Mouse (Mus musculus): ENCODE measurements around the gene Mapk1. TPM values are rescaled to one million over a fixed set of nuclear protein-coding genes. Genes with fewer than 3 reads are reported as not detected.

Gene Mapk1
- polyA plus RNA-seq, 1 experiment, result 77.2 TPM

DNA sequence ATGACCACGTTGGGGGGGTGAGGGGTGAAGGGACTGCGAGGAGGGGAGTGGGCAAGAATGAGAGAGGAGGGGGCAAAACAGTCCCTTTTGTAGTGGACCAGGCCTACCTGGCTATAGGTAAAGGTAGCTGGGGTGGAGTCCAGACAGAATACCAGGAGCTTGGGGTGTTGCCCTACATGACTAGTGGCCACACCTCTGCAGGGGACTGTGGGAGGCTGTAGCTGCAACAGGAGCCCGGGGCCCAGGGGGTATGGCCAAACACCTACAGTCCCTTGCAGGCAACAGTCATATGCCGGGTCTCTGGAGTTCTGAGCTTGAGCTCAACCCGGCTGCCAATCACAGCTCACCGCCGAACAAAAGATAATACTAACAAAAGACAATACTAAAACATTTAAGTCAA is 68.9 kb downstream of the Mapk1 start:
- H3K79me2 ChIP-seq (ENCODE audit: control insufficient read depth, insufficient read depth), result no peaks in the 10 kb centered on the region
- TF ChIP-seq FOSL1 (IDR thresholded peaks at IDR 0.05; ENCODE audit: insufficient read depth, low read length, poor library complexity, severe bottlenecking), result no peak
- TF ChIP-seq USF1 (IDR thresholded peaks at IDR 0.05; ENCODE audit: low read depth), result no peak
- TF ChIP-seq CEBPB (IDR thresholded peaks at IDR 0.05; ENCODE audit: low read depth), result no peak
- TF ChIP-seq MYOG (IDR thresholded peaks at IDR 0.05; ENCODE audit: control insufficient read depth, extremely low read depth, insufficient read length), result no peak
- no peak for TF ChIP-seq MYOD1 (IDR thresholded peaks at IDR 0.05; ENCODE audit: control insufficient read depth, insufficient read length, low read depth)
- TF ChIP-seq MAX (IDR thresholded peaks at IDR 0.05), result no peak
- TF ChIP-seq CTCF (IDR thresholded peaks at IDR 0.05; ENCODE audit: control insufficient read depth, insufficient read depth, insufficient read length), result no peak
- H3K36me3 ChIP-seq (ENCODE audit: control insufficient read depth, insufficient read depth), result peaks cover 21% of the 10 kb centered on the region
- no peak overlapping the region for H3K4me3 ChIP-seq (ENCODE audit: insufficient read depth, poor library complexity, severe bottlenecking)
- no peak overlapping the region for H3ac ChIP-seq (ENCODE audit: control insufficient read depth, insufficient read length, low read depth)
- no peaks in the 10 kb centered on the region for H3K27me3 ChIP-seq (ENCODE audit: control insufficient read depth, insufficient read depth, insufficient read length)
- no peaks in the 10 kb centered on the region for H3K79me3 ChIP-seq (ENCODE audit: low read depth)

- H3K79me3 ChIP-seq (ENCODE audit: low read depth), result no peaks in the 10 kb centered on the region
- H3K79me2 ChIP-seq (ENCODE audit: control insufficient read depth, insufficient read depth), result no peaks in the 10 kb centered on the region
- no peak overlapping the region for H3ac ChIP-seq (ENCODE audit: control insufficient read depth, insufficient read length, low read depth)
- peaks cover 10% of the 10 kb centered on the region for H3K36me3 ChIP-seq (ENCODE audit: control insufficient read depth, insufficient read depth)
- no peaks in the 10 kb centered on the region for H3K27me3 ChIP-seq (ENCODE audit: control insufficient read depth, insufficient read depth, insufficient read length)
- H3K4me3 ChIP-seq (ENCODE audit: insufficient read depth, poor library complexity, severe bottlenecking), result no peak overlapping the region
- TF ChIP-seq USF1 (IDR thresholded peaks at IDR 0.05; ENCODE audit: low read depth) (no peak), MAX (IDR thresholded peaks at IDR 0.05) (no peak), MYOD1 (IDR thresholded peaks at IDR 0.05; ENCODE audit: control insufficient read depth, insufficient read length, low read depth) (no peak), MYOG (IDR thresholded peaks at IDR 0.05; ENCODE audit: control insufficient read depth, extremely low read depth, insufficient read length) (no peak), CEBPB (IDR thresholded peaks at IDR 0.05; ENCODE audit: low read depth) (no peak)
These were observed 70.7 kb downstream of the Mapk1 start for GRCm38 (mm10) chr16:17053903-17054302.

GRCm38 (mm10) chr16:17055584-17055983 is 72.4 kb downstream of the Mapk1 start:
- no peaks in the 10 kb centered on the region for H3K27me3 ChIP-seq (ENCODE audit: control insufficient read depth, insufficient read depth, insufficient read length)
- no peaks in the 10 kb centered on the region for H3K79me3 ChIP-seq (ENCODE audit: low read depth)
- no peaks in the 10 kb centered on the region for H3K79me2 ChIP-seq (ENCODE audit: control insufficient read depth, insufficient read depth)
- TF ChIP-seq CEBPB (IDR thresholded peaks at IDR 0.05; ENCODE audit: low read depth) (no peak), MYOD1 (IDR thresholded peaks at IDR 0.05; ENCODE audit: control insufficient read depth, insufficient read length, low read depth) (no peak), MAX (IDR thresholded peaks at IDR 0.05) (no peak), MYOG (IDR thresholded peaks at IDR 0.05; ENCODE audit: control insufficient read depth, extremely low read depth, insufficient read length) (no peak), USF1 (IDR thresholded peaks at IDR 0.05; ENCODE audit: low read depth) (no peak), CTCF (IDR thresholded peaks at IDR 0.05; ENCODE audit: control insufficient read depth, insufficient read depth, insufficient read length) (no peak)
- no peak overlapping the region for H3ac ChIP-seq (ENCODE audit: control insufficient read depth, insufficient read length, low read depth)
- no peak overlapping the region for H3K4me3 ChIP-seq (ENCODE audit: insufficient read depth, poor library complexity, severe bottlenecking)
- H3K36me3 ChIP-seq (ENCODE audit: control insufficient read depth, insufficient read depth), result peaks cover 5% of the 10 kb centered on the region

GRCm38 (mm10) chr16:17062338-17062737 is 79.2 kb downstream of the Mapk1 start:
- TF ChIP-seq CEBPB (IDR thresholded peaks at IDR 0.05; ENCODE audit: low read depth) (no peak), MYOG (IDR thresholded peaks at IDR 0.05; ENCODE audit: control insufficient read depth, extremely low read depth, insufficient read length) (no peak)
- Histone ChIP-seq H3ac (ENCODE audit: control insufficient read depth, insufficient read length, low read depth) (no peak overlapping the region), H3K27me3 (ENCODE audit: control insufficient read depth, insufficient read depth, insufficient read length) (no peaks in the 10 kb centered on the region), H3K79me2 (ENCODE audit: control insufficient read depth, insufficient read depth) (no peaks in the 10 kb centered on the region), H3K4me3 (ENCODE audit: insufficient read depth, poor library complexity, severe bottlenecking) (no peak overlapping the region), H3K79me3 (ENCODE audit: low read depth) (no peaks in the 10 kb centered on the region), H3K36me3 (ENCODE audit: control insufficient read depth, insufficient read depth) (no peaks in the 10 kb centered on the region)

DNA sequence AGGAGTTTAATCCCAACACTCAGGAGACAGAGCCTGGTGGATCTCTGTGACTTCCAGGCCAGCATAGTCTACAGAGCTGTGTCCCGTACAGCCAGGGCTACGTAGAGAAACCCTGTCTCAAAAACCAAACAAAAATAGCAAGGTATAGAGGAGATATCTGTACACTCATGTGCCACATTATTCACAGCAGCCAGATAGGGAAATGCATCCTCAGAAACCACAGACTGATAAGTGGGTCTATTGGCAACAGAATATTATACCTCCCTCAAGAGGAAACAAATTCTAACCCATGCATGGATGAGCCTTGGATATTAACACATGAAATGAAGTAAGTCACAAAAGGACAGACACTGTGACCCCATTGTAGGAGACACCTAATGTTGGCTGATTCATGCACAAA is 84.4 kb downstream of the Mapk1 start:
- no peak for TF ChIP-seq MAX (IDR thresholded peaks at IDR 0.05)
- TF ChIP-seq MYOD1 (IDR thresholded peaks at IDR 0.05; ENCODE audit: control insufficient read depth, insufficient read length, low read depth), result no peak
- no peak for TF ChIP-seq USF1 (IDR thresholded peaks at IDR 0.05; ENCODE audit: low read depth)
- no peak for TF ChIP-seq MYOG (IDR thresholded peaks at IDR 0.05; ENCODE audit: control insufficient read depth, extremely low read depth, insufficient read length)
- no peak for TF ChIP-seq CEBPB (IDR thresholded peaks at IDR 0.05; ENCODE audit: low read depth)
- no peak for TF ChIP-seq CTCF (IDR thresholded peaks at IDR 0.05; ENCODE audit: control insufficient read depth, insufficient read depth, insufficient read length)
- no peak for TF ChIP-seq FOSL1 (IDR thresholded peaks at IDR 0.05; ENCODE audit: insufficient read depth, low read length, poor library complexity, severe bottlenecking)
- no peak overlapping the region for H3K4me3 ChIP-seq (ENCODE audit: insufficient read depth, poor library complexity, severe bottlenecking)
- H3ac ChIP-seq (ENCODE audit: control insufficient read depth, insufficient read length, low read depth), result no peak overlapping the region
- no peaks in the 10 kb centered on the region for H3K79me2 ChIP-seq (ENCODE audit: control insufficient read depth, insufficient read depth)
- no peaks in the 10 kb centered on the region for H3K27me3 ChIP-seq (ENCODE audit: control insufficient read depth, insufficient read depth, insufficient read length)
- no peaks in the 10 kb centered on the region for H3K36me3 ChIP-seq (ENCODE audit: control insufficient read depth, insufficient read depth)
- no peaks in the 10 kb centered on the region for H3K79me3 ChIP-seq (ENCODE audit: low read depth)

DNA sequence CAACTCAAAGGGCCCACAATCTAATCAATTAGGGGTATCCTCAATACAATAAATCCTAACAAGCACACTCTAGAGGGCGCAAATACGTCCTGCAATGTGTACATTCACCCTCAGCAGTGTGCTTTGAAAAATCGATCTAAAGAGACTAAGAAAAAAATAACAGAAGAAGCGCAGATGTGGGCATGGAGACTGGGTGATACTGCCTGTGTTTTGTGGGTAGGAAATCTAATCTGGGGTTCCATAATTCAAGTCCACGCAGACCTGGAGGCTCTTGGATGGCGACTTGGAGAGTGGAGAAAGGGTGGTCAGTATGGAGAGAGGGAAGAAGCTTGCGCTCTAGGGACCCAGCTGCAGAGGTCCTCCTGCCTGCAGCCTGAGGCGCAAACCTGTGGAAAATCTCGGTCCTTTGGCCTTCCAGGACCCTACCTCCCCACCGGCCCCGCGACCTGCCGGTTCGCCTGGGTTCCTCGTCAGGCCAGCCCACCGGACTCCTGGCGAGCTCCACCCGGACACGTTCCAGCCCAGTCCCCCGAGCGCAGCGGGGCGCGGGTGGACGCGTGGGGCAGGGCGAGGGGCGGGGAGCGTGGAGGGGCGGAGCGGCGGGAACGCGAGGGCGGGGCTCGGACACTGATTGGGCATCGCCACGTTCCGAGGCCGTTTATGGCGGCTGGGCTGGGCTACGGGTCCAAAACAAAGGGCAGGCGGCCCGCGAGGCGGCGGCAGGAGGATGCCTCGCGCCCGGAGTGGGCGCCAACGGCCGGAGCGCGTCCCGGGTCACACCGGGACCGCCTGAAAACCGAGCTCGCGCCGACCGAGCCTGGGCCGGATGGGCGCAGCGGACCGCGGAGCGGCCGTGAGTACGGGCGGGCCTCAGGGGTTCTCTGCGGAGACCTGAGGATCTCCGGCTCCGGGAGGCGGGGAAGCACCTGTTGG is 86.6 kb downstream of the Mapk1 start, which contains the start of gene Ypel1:
TSS of gene Ypel1 (plus strand) at position 186 of the 933 bp plus-strand sequence.
- Histone ChIP-seq H3K79me2 (ENCODE audit: control insufficient read depth, insufficient read depth) (no peaks in the 10 kb centered on the region), H3K27me3 (ENCODE audit: control insufficient read depth, insufficient read depth, insufficient read length) (no peaks in the 10 kb centered on the region), H3K36me3 (ENCODE audit: control insufficient read depth, insufficient read depth) (no peaks in the 10 kb centered on the region), H3K4me3 (ENCODE audit: insufficient read depth, poor library complexity, severe bottlenecking) (peak within 1 kb of the TSS; percentile 40), H3ac (ENCODE audit: control insufficient read depth, insufficient read length, low read depth) (peak within 1 kb of the TSS; percentile 82), H3K79me3 (ENCODE audit: low read depth) (no peaks in the 10 kb centered on the region)
- no peak for TF ChIP-seq CTCF (IDR thresholded peaks at IDR 0.05; ENCODE audit: control insufficient read depth, insufficient read depth, insufficient read length)
- no peak for TF ChIP-seq CEBPB (IDR thresholded peaks at IDR 0.05; ENCODE audit: low read depth)
- TF ChIP-seq MAX (IDR thresholded peaks at IDR 0.05), result no peak
- no peak for TF ChIP-seq FOSL1 (IDR thresholded peaks at IDR 0.05; ENCODE audit: insufficient read depth, low read length, poor library complexity, severe bottlenecking)
- no peak for TF ChIP-seq MYOG (IDR thresholded peaks at IDR 0.05; ENCODE audit: control insufficient read depth, extremely low read depth, insufficient read length)
- TF ChIP-seq MYOD1 (IDR thresholded peaks at IDR 0.05; ENCODE audit: control insufficient read depth, insufficient read length, low read depth), result no peak
- TF ChIP-seq USF1 (IDR thresholded peaks at IDR 0.05; ENCODE audit: low read depth), result no peak
